Mouse (Mus musculus) MEL (cell line): ENCODE measurements around the gene Jade2. TPM values are rescaled to one million over a fixed set of nuclear protein-coding genes. Genes with fewer than 3 reads are reported as not detected.

Source experiments
- DNase-seq: peaks from one replicate; pipeline ENCODE4 v3.0.0; 2011; ENCODE audit warnings: low read depth, low spot score
- H3K27ac ChIP-seq: 2 replicates; pipeline ENCODE4 v1.5.1; 2012; ENCODE audit warnings: low read depth, mild to moderate bottlenecking, control low read depth, low read length, moderate library complexity; ENCODE audit not compliant: control insufficient read depth
- H3K27me3 ChIP-seq, 2 experiments: fragments of 150-350 bp in 1 of 2; sonication (generic) in 1 of 2; 2 replicates each; pipeline ENCODE4 v1.6.1; 2012; ENCODE audit warnings: low read length in 2 of 2, mild to moderate bottlenecking in 2 of 2, improper control_type of control experiment in 1 of 2, moderate library complexity in 1 of 2; ENCODE audit not compliant: insufficient read depth in 2 of 2, control insufficient read depth in 1 of 2
- H3K36me3 ChIP-seq, 2 experiments: 2 replicates each; pipeline ENCODE4 v1.6.1; 2012 to 2014; ENCODE audit warnings: low read length in 2 of 2, improper control_type of control experiment in 1 of 2, inconsistent platforms in 1 of 2, mild to moderate bottlenecking in 1 of 2; ENCODE audit not compliant: insufficient read depth in 2 of 2, control insufficient read depth in 1 of 2
- H3K4me1 ChIP-seq, 2 experiments: fragments of 150-350 bp in 1 of 2; sonication (generic) in 1 of 2; 2 replicates each; pipeline ENCODE4 v1.6.1; 2012; ENCODE audit warnings: low read length in 2 of 2, improper control_type of control experiment in 1 of 2, mild to moderate bottlenecking in 1 of 2; ENCODE audit not compliant: insufficient read depth in 2 of 2, control insufficient read depth in 1 of 2
- H3K4me3 ChIP-seq, 2 experiments: fragments of 150-350 bp in 1 of 2; sonication (generic) in 1 of 2; 2 replicates each; pipeline ENCODE4 v1.5.1; 2012; ENCODE audit warnings: low read depth in 2 of 2, low read length in 2 of 2, mild to moderate bottlenecking in 2 of 2, moderate library complexity in 2 of 2, control low read depth in 1 of 2, improper control_type of control experiment in 1 of 2; ENCODE audit not compliant: control insufficient read depth in 1 of 2, insufficient read depth in 1 of 2
- H3K79me2 ChIP-seq: 2 replicates; pipeline ENCODE4 v1.6.1; 2012; ENCODE audit warnings: mild to moderate bottlenecking, low read length, moderate library complexity; ENCODE audit not compliant: control insufficient read depth, poor library complexity, insufficient read depth
- H3K9ac ChIP-seq: 2 replicates; pipeline ENCODE4 v1.6.1; 2012; ENCODE audit warnings: low read depth, mild to moderate bottlenecking, control low read depth, low read length, moderate library complexity; ENCODE audit not compliant: control insufficient read depth, poor library complexity, severe bottlenecking
- H3K9me3 ChIP-seq: fragments of 150-350 bp; sonication (generic); replicated peaks from 2 replicates; pipeline ENCODE4 v1.6.1; 2012; ENCODE audit warnings: mild to moderate bottlenecking, low read length, improper control_type of control experiment, moderate library complexity; ENCODE audit not compliant: insufficient read depth
- CHD1 ChIP-seq: IDR thresholded peaks from 2 replicates; pipeline ENCODE4 v1.6.1; 2012; ENCODE audit warnings: low read depth, mild to moderate bottlenecking, inconsistent platforms, low read length, improper control_type of control experiment
- CTCF ChIP-seq, 3 experiments: IDR thresholded peaks in 2 of 3; conservative IDR thresholded peaks in 1 of 3; 2 replicates each; pipeline ENCODE4 v1.5.1; 2011 to 2012; ENCODE audit warnings: low read length in 3 of 3, low read depth in 2 of 3, mild to moderate bottlenecking in 2 of 3, improper control_type of control experiment in 1 of 3, inconsistent platforms in 1 of 3, mixed read lengths in 1 of 3, moderate library complexity in 1 of 3; ENCODE audit not compliant: control insufficient read depth in 1 of 3, insufficient read depth in 1 of 3, poor library complexity in 1 of 3, severe bottlenecking in 1 of 3
- E2F4 ChIP-seq: IDR thresholded peaks from 2 replicates; pipeline ENCODE4 v1.6.1; 2011; ENCODE audit warnings: low read depth, low read length, improper control_type of control experiment, borderline replicate concordance
- ELF1 ChIP-seq: IDR thresholded peaks from 2 replicates; pipeline ENCODE4 v1.6.1; 2014; ENCODE audit warnings: low read depth, mild to moderate bottlenecking, inconsistent platforms, low read length, improper control_type of control experiment, moderate library complexity
- EP300 ChIP-seq, 2 experiments: IDR thresholded peaks; 2 replicates each; pipeline ENCODE4 v1.6.1; 2011; ENCODE audit warnings: improper control_type of control experiment in 2 of 2, low read length in 2 of 2, low read depth in 1 of 2, mild to moderate bottlenecking in 1 of 2
- ETS1 ChIP-seq: IDR thresholded peaks from 2 replicates; pipeline ENCODE4 v1.6.1; 2012; ENCODE audit warnings: low read depth, mild to moderate bottlenecking, inconsistent platforms, low read length, improper control_type of control experiment, moderate library complexity
- GABPA ChIP-seq: IDR thresholded peaks from 2 replicates; pipeline ENCODE4 v1.6.1; 2012; ENCODE audit warnings: low read depth, mild to moderate bottlenecking, inconsistent platforms, low read length, improper control_type of control experiment, moderate library complexity
- GATA1 ChIP-seq: IDR thresholded peaks from 2 replicates; pipeline ENCODE4 v1.6.1; 2011; ENCODE audit warnings: low read depth, low read length, improper control_type of control experiment
- MAFK ChIP-seq: IDR thresholded peaks from 2 replicates; pipeline ENCODE4 v1.6.1; 2011; ENCODE audit warnings: low read depth, mild to moderate bottlenecking, low read length, improper control_type of control experiment, borderline replicate concordance
- MAX ChIP-seq: IDR thresholded peaks from 2 replicates; pipeline ENCODE4 v1.6.1; 2011; ENCODE audit warnings: low read length, improper control_type of control experiment
- MAZ ChIP-seq: IDR thresholded peaks from 2 replicates; pipeline ENCODE4 v1.6.1; 2012; ENCODE audit warnings: low read depth, mild to moderate bottlenecking, inconsistent platforms, low read length, improper control_type of control experiment
- MXI1 ChIP-seq: IDR thresholded peaks from 2 replicates; pipeline ENCODE4 v1.6.1; 2011; ENCODE audit warnings: mild to moderate bottlenecking, low read depth, low read length, improper control_type of control experiment
- NELFE ChIP-seq: IDR thresholded peaks from 2 replicates; pipeline ENCODE4 v1.6.1; 2011; ENCODE audit warnings: low read depth, low read length, improper control_type of control experiment
- POLR2A ChIP-seq, 2 experiments: IDR thresholded peaks; 2 replicates each; pipeline ENCODE4 v1.6.1; 2011 to 2012; ENCODE audit warnings: low read length in 2 of 2, mild to moderate bottlenecking in 2 of 2, control low read depth in 1 of 2, improper control_type of control experiment in 1 of 2, low read depth in 1 of 2, moderate library complexity in 1 of 2; ENCODE audit not compliant: control insufficient read depth in 1 of 2, insufficient read depth in 1 of 2, poor library complexity in 1 of 2
- POLR2AphosphoS2 ChIP-seq: IDR thresholded peaks from 2 replicates; pipeline ENCODE4 v1.6.1; 2011; ENCODE audit warnings: low read length, improper control_type of control experiment
- POLR2AphosphoS5 ChIP-seq: IDR thresholded peaks from 2 replicates; pipeline ENCODE4 v1.6.1; 2012; ENCODE audit warnings: low read depth, borderline replicate concordance, mild to moderate bottlenecking, inconsistent platforms, low read length, moderate library complexity, mixed read lengths
- RAD21 ChIP-seq: IDR thresholded peaks from 2 replicates; pipeline ENCODE4 v1.6.1; 2011; ENCODE audit warnings: mild to moderate bottlenecking, low read depth, low read length, improper control_type of control experiment
- RCOR1 ChIP-seq: IDR thresholded peaks from 2 replicates; pipeline ENCODE4 v1.6.1; 2012; ENCODE audit warnings: low read depth, mild to moderate bottlenecking, inconsistent platforms, low read length, improper control_type of control experiment
- SIN3A ChIP-seq: IDR thresholded peaks from 2 replicates; pipeline ENCODE4 v1.6.1; 2012; ENCODE audit warnings: low read length, improper control_type of control experiment, inconsistent platforms
- SMC3 ChIP-seq: IDR thresholded peaks from 2 replicates; pipeline ENCODE4 v1.6.1; 2011; ENCODE audit warnings: low read depth, low read length, improper control_type of control experiment
- TCF12 ChIP-seq: IDR thresholded peaks from 2 replicates; pipeline ENCODE4 v1.6.1; 2014; ENCODE audit warnings: low read depth, mild to moderate bottlenecking, inconsistent platforms, low read length, improper control_type of control experiment, moderate library complexity
- USF1 ChIP-seq: IDR thresholded peaks from 2 replicates; pipeline ENCODE4 v1.6.1; 2014; ENCODE audit warnings: low read depth, mild to moderate bottlenecking, inconsistent platforms, low read length, improper control_type of control experiment, moderate library complexity
- USF2 ChIP-seq, 2 experiments: IDR thresholded peaks; 2 replicates each; pipeline ENCODE4 v1.6.1; 2011 to 2012; ENCODE audit warnings: improper control_type of control experiment in 2 of 2, low read length in 2 of 2, borderline replicate concordance in 1 of 2, inconsistent platforms in 1 of 2, low read depth in 1 of 2, mild to moderate bottlenecking in 1 of 2; ENCODE audit not compliant: insufficient read depth in 1 of 2
- ZKSCAN1 ChIP-seq: IDR thresholded peaks from 2 replicates; pipeline ENCODE4 v1.6.1; 2012; ENCODE audit warnings: low read depth, mild to moderate bottlenecking, inconsistent platforms, low read length, improper control_type of control experiment, moderate library complexity
- ZNF384 ChIP-seq: IDR thresholded peaks from 2 replicates; pipeline ENCODE4 v1.6.1; 2012; ENCODE audit warnings: low read depth, mild to moderate bottlenecking, inconsistent platforms, low read length, improper control_type of control experiment
- polyA plus RNA-seq, 2 experiments: library from polyadenylated mRNA; stranded (reverse) in 1 of 2; unstranded in 1 of 2; fragments of >175 nt in 1 of 2; fragments of >200 nt in 1 of 2; gene quantifications; 2 replicates each; pipeline versions ENCODE4 v1.2.1 to v1.2.4; 2012; ENCODE audit warnings: low replicate concordance in 2 of 2, low read depth in 1 of 2; ENCODE audit not compliant: insufficient read length in 2 of 2, insufficient read depth in 1 of 2, missing spikeins in 1 of 2
- total RNA-seq: library from RNA; depleted of rRNA; stranded (reverse); fragments of 300-350 nt; gene quantifications from 2 replicates; pipeline ENCODE4 v1.2.3, GENCODE M21; 2012

The Jade2 gene
- total and polyA plus RNA-seq, 3 experiments: 4.5 to 13.0 TPM; not detected in 1

DNA sequence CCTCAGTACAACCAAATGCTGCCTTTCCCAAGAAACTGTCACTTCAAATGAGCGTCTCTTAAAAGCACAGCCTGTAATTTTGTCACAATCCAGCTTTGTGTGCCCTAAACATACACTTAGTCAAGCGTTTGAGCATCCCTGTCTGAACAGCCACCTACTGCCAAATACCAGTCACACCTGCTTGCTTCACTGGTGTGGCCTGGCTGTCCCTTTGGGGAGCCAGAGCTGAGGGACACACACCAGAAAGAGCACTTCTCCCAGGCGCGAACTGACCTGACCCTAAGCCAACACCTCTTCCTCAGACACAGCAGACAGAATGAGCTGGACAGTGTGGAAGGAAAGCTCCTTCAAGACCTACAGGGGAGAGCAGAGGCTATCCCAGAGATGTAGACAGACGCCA is 24.5 kb downstream of the Jade2 start:
- Histone ChIP-seq H3K79me2 (no peaks in the 10 kb centered on the region), H3K36me3 (no peaks in the 10 kb centered on the region; a peak in 2 of 4 replicates), H3K9ac (no peak overlapping the region), H3K27ac (no peak overlapping the region), H3K4me3 (no peak overlapping the region), H3K27me3 (no peaks in the 10 kb centered on the region), H3K9me3 (no peaks in the 10 kb centered on the region), H3K4me1 (no peaks in the 10 kb centered on the region)
- TF ChIP-seq MAZ (no peak), GABPA (no peak), SIN3A (no peak), ZNF384 (no peak), GATA1 (no peak), TCF12 (no peak), POLR2A (IDR thresholded peaks at IDR 0.05; ENCODE audit: control insufficient read depth in 1 of 2, insufficient read depth in 1 of 2, low read depth in 1 of 2, low read length in 2 of 2, poor library complexity in 1 of 2) (no peak), ETS1 (no peak), MXI1 (no peak), NELFE (no peak), MAFK (no peak), CTCF (IDR thresholded peaks at IDR 0.05 in 2 of 3, conservative IDR thresholded peaks at IDR 0.05 in 1 of 3; ENCODE audit: control insufficient read depth in 1 of 3, insufficient read depth in 1 of 3, low read depth in 2 of 3, low read length in 3 of 3, poor library complexity in 1 of 3, severe bottlenecking in 1 of 3) (no peak), E2F4 (no peak), POLR2AphosphoS2 (no peak), ZKSCAN1 (no peak), ELF1 (no peak), POLR2AphosphoS5 (no peak)
- no peak for DNase-seq

- no peak for DNase-seq
- Histone ChIP-seq H3K4me3 (no peak overlapping the region), H3K4me1 (no peaks in the 10 kb centered on the region), H3K27me3 (no peaks in the 10 kb centered on the region), H3K9me3 (no peaks in the 10 kb centered on the region), H3K27ac (no peak overlapping the region), H3K36me3 (no peaks in the 10 kb centered on the region; a peak in 2 of 4 replicates), H3K9ac (no peak overlapping the region), H3K79me2 (no peaks in the 10 kb centered on the region)
- no peak for TF ChIP-seq NELFE
- no peak for TF ChIP-seq SMC3
- TF ChIP-seq POLR2AphosphoS5: no peak
- no peak for TF ChIP-seq EP300 (IDR thresholded peaks at IDR 0.05; ENCODE audit: low read depth in 1 of 2, low read length in 2 of 2)
- TF ChIP-seq RCOR1: no peak
- no peak for TF ChIP-seq CTCF (IDR thresholded peaks at IDR 0.05 in 2 of 3, conservative IDR thresholded peaks at IDR 0.05 in 1 of 3; ENCODE audit: control insufficient read depth in 1 of 3, insufficient read depth in 1 of 3, low read depth in 2 of 3, low read length in 3 of 3, poor library complexity in 1 of 3, severe bottlenecking in 1 of 3)
- TF ChIP-seq GATA1: no peak
- no peak for TF ChIP-seq USF1
- no peak for TF ChIP-seq POLR2AphosphoS2
- no peak for TF ChIP-seq RAD21
- no peak for TF ChIP-seq ZNF384
- no peak for TF ChIP-seq CHD1
- no peak for TF ChIP-seq USF2 (IDR thresholded peaks at IDR 0.05; ENCODE audit: borderline replicate concordance in 1 of 2, insufficient read depth in 1 of 2, low read depth in 1 of 2, low read length in 2 of 2)
- no peak for TF ChIP-seq MAX
Measured at GRCm38 (mm10) chr11:51831962-51832909, 25.2 kb downstream of the Jade2 start.
